In the genomic region with DNA sequence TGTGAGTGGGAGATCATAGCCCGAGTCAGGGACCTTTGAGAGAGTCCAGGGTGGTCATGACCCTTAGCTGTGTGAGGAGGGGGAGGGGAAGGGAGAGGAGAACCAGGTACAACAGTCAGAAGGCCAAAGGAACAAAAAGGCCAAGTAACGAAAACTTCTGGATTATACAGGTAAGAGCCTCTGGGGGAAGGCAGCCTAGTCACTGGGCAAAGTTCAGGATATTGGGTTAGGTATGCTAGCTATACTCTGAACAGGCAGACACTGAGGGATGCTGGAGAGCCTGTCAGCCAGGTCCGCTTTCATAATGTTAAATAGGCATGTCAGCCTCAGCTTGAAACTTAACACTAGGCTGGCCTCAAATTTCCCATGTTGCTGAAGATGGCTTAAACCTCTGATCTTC, we compare ENCODE assay signal across 18 mouse cellular contexts.
"Had no signal": no experiment of that assay in that cellular context is flagged by ENCODE, and none has a peak within 500 bp of the region (broad histone marks: within the 10 kb centered on the region; RNA-seq: fewer than 3 reads in every experiment).

No protein-coding gene starts in this region.

- H3K27me3 ChIP-seq: midbrain, embryonic 13.5 days; midbrain, embryonic 15.5 days; neural tube, embryonic 13.5 days; neural tube, embryonic 15.5 days had no signal

- H3K4me1 ChIP-seq: midbrain, embryonic 13.5 days; midbrain, embryonic 15.5 days; neural tube, embryonic 13.5 days; neural tube, embryonic 15.5 days had no signal

- H3K36me3 ChIP-seq: midbrain, embryonic 13.5 days; midbrain, embryonic 15.5 days; neural tube, embryonic 13.5 days; neural tube, embryonic 15.5 days had no signal

- H3K4me3 ChIP-seq: midbrain, embryonic 10.5 days; midbrain, embryonic 13.5 days; midbrain, embryonic 15.5 days; myocyte; neural tube, embryonic 13.5 days; neural tube, embryonic 15.5 days had no signal

- H3K9ac ChIP-seq: lung, embryonic 14.5 days; midbrain, embryonic 13.5 days; midbrain, embryonic 15.5 days; neural tube, embryonic 13.5 days; neural tube, embryonic 15.5 days had no signal

- DNase-seq: lung, adult 18-20 months; lung, embryonic 14.5 days; lung, postnatal 10 days; lung, postnatal 4 days; retina, postnatal 1 day; right cerebral cortex, adult 18-20 months; right cerebral cortex, postnatal 25 days; right cerebral cortex, postnatal 4 days; spleen, adult 18-20 months; thymus, adult 18-20 months; thymus, postnatal 14 days; thymus, postnatal 36 days had no signal

- ATAC-seq: midbrain, embryonic 13.5 days; midbrain, embryonic 15.5 days had no signal

- H3K9me3 ChIP-seq: midbrain, embryonic 10.5 days; midbrain, embryonic 13.5 days; midbrain, embryonic 15.5 days; neural tube, embryonic 13.5 days; neural tube, embryonic 15.5 days had no signal

- H3K27ac ChIP-seq: midbrain, embryonic 10.5 days; midbrain, embryonic 13.5 days; midbrain, embryonic 15.5 days; neural tube, embryonic 13.5 days; neural tube, embryonic 15.5 days had no signal

- H3K4me2 ChIP-seq: lung, embryonic 14.5 days; midbrain, embryonic 13.5 days; midbrain, embryonic 15.5 days; neural tube, embryonic 13.5 days; neural tube, embryonic 15.5 days had no signal
